Mouse (Mus musculus): Measurements from ENCODE around the gene Lmx1a. TPM values are rescaled to one million over a fixed set of nuclear protein-coding genes. Genes with fewer than 3 reads are reported as not detected.

Gene Lmx1a
- polyA plus RNA-seq, 1 experiment = 0.04 TPM

DNA sequence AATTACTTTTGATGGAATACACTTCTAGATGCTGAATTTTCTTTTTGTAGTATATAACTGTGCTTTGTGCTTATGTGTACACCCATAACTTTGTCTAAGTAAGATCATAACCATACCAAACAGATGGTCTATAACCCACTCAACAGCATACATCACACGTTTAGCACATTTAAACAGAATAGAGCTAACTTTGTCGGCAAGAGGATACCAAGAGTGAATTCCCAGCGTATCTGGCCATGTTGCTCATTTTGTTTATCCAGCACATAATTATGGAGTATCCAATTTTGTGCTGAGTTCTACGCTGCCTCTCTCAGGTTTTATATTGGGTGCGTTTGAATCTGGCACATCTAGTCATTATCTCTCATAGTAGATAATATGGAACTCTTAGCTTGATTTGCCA lies 196.7 kb downstream of the Lmx1a start:
- DNase-seq (ENCODE audit: low read depth) = no peak

DNA sequence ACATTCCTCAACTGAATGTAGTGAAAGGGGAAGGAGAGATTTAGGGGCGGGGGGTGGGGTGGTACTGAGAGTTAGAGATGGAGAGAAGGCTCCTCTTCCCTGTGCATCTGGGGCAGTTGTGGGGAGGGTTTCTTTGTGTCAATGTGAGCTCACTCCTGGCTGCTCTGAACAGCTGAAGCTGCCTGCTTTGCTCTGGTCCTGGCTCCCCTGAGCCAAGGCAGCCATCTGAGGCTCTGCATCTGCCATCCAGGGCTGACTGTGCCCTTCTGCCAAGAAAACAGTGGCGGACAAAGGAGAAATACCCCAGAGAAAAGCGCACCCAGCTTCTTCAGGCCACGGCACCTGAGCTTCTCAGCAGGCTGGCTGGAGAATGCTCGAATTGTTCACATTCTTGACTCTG lies 199.1 kb downstream of the Lmx1a start:
- DNase-seq (ENCODE audit: low read depth) = no peak

DNA sequence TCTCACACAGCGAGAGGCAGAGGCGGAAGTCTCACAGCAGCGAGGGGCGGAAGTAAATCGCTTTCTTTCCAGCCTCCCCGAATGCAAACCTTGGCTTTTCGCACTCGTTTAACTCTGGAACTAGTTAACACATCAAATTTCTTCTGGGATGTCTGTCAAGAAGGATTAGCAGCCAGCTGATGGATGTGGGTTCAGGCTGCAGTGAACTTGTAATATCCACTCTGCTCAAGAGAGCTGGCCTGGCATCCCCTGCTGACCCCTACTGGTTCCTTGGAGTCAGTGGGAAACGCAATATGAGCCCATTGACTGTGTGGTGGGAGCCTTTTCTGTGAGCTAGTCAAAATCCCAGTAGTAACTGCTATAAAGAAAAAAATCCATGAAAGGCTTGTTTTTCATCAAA lies 199.8 kb downstream of the Lmx1a start:
- no peak for DNase-seq (ENCODE audit: low read depth)

DNA sequence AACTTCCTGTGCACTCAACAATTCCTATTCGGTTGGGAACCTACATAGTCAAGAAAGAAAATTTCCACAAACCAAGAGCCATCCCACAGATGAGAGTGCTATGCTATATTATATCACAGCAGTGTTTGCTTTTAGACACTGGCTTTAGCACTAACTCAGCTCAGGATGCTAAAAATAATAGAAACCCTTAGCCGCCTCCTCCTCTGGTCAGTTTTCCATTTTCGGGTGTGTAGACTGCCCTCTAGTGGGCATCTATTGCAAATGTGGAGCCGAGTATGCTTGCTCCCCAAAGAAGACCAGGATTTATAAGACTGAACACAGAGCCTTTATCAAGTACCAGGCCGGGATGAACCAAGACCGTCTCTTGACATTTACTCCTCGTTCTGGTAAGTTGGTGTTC lies 207.2 kb downstream of the Lmx1a start:
- DNase-seq (ENCODE audit: low read depth) = no peak

Other genes with a start within 250 kb of the Lmx1a start
- gene Lrrc52, start 222.5 kb upstream of the Lmx1a start, polyA plus RNA-seq (2012; rRNA removed) = 0.14 and 0.19 TPM in 2 replicates
- gene Rxrg, start 90.9 kb upstream of the Lmx1a start, polyA plus RNA-seq (2012; rRNA removed) = 7.9 and 16.1 TPM in 2 replicates